Mouse (Mus musculus) kidney, embryonic 15.5 days (tissue): ENCODE measurements around the gene Frzb. TPM values are rescaled to one million over a fixed set of nuclear protein-coding genes. Genes with fewer than 3 reads are reported as not detected.

Experiments
- ATAC-seq: fragments of 200-750 bp; cut with Nextera tagmentation; replicated peaks from 2 replicates; pipeline ENCODE4 v1.8.0; 2017; ENCODE audit warnings: moderate TSS enrichment; ENCODE audit not compliant: low FRiP score
- H3K27ac ChIP-seq: fragments of 300-500 bp; sonication (generic); 2 replicates; pipeline ENCODE4 v1.5.1; 2015; ENCODE audit warnings: mild to moderate bottlenecking, inconsistent platforms
- H3K27me3 ChIP-seq: fragments of 300-500 bp; sonication (generic); 2 replicates; pipeline ENCODE4 v1.6.1; 2015; ENCODE audit warnings: inconsistent platforms
- H3K36me3 ChIP-seq: fragments of 300-500 bp; sonication (generic); 2 replicates; pipeline ENCODE4 v1.6.1; 2015; ENCODE audit warnings: inconsistent platforms
- H3K4me1 ChIP-seq: fragments of 300-500 bp; sonication (generic); 2 replicates; pipeline ENCODE4 v1.6.1; 2015; ENCODE audit warnings: inconsistent platforms
- H3K4me2 ChIP-seq: fragments of 300-500 bp; sonication (generic); 2 replicates; pipeline ENCODE4 v1.6.1; 2015; ENCODE audit warnings: moderate library complexity, mild to moderate bottlenecking, inconsistent platforms
- H3K4me3 ChIP-seq: fragments of 300-500 bp; sonication (generic); replicated peaks from 2 replicates; pipeline ENCODE4 v1.5.1; 2015; ENCODE audit warnings: mild to moderate bottlenecking, inconsistent platforms
- H3K9ac ChIP-seq: fragments of 300-500 bp; sonication (generic); 2 replicates; pipeline ENCODE4 v1.6.1; 2015; ENCODE audit warnings: mild to moderate bottlenecking, inconsistent platforms
- H3K9me3 ChIP-seq: fragments of 300-500 bp; sonication (generic); replicated peaks from 2 replicates; pipeline ENCODE4 v1.6.1; 2016; ENCODE audit warnings: inconsistent platforms
- WGBS: fragments of 180-500 bp; shearing (Covaris S2); methylation state at CpG from one replicate; pipeline ENCODE4 v1.1.7; 2015; ENCODE audit warnings: mixed read lengths; 5-methylcytosine and 5-hydroxymethylcytosine counted together
- polyA plus RNA-seq: library from polyadenylated mRNA; unstranded; fragments of >200 nt; fragmentation: Nextera tagmentation; extraction: Ambion mirVana; gene quantifications from 2 replicates; pipeline ENCODE4 v1.2.1, GENCODE M21; 2015

The Frzb gene
- polyA plus RNA-seq, 1 experiment from 2014 or later: 26.1 TPM

DNA sequence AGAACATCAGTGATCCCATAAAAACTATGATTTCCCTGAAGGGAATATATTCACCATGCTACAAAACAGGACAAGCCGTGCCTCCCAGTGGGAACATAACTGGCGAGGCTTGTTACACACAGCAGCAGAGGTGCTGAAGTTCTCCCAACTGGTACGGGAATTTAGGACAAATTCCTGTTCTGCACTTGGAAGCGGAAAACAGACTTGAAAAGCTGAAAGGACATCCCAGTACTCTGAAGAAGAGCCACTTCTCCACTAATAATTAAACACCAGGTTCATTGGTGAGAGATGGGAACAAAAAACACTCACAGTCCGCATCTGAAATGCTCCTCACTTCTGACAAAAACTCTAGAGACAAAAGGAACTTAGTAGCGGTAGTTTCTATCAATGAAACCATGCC, 31.1 kb downstream of the Frzb start:
- no peaks in the 10 kb centered on the region for H3K27me3 ChIP-seq
- H3K4me1 ChIP-seq: 0 out of 2 replicates have a peak, but pooled peaks cover 4% of the 10 kb centered on the region
- H3K27ac ChIP-seq: no peak overlapping the region
- H3K9ac ChIP-seq: no peak overlapping the region
- no peaks in the 10 kb centered on the region for H3K9me3 ChIP-seq
- 81% methylated on average over 6 of the region's 6 CpGs for WGBS
- H3K4me3 ChIP-seq: no peak overlapping the region
- H3K4me2 ChIP-seq: no peak overlapping the region
- ATAC-seq: no peak
- no peaks in the 10 kb centered on the region for H3K36me3 ChIP-seq

DNA sequence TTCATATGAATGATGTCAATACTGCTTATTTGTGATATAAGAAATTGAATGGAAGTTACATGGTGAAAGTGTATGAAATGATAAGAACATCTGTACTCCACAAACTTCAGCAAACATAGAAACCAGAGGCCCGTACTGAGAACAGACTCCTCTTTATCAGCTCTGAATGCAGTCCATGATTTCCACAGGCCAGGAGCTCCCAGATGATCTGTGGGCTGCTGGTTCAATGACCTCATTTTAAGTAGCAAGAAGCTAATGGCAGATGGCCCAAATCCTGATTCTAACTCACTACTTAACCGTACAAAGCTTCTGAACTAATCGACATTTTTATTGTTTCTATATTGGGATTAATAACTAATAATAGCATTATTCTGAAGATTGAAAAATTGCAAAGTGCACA, 33.0 kb downstream of the Frzb start:
- no peak for ATAC-seq
- 78% methylated on average over 3 of the region's 3 CpGs for whole genome bisulfite sequencing

DNA sequence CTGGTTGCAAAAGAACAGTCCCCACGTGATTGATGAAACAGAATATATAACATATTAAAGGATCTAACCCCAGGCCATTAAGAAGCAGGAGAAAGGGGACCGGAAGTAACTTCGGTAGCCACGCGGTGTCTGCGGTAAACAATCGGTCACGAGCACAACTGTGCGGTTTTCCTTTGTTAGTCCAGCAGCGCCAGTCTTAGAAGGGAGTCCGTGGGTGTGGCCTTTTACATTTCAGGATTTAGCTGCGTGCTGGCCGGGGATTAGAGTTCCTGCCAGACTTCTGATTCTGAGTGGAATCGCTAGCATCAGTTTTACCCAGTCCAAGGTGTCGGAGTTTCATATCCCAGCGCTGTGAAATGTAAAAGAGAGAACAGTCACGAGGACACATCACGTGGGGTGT, 34.3 kb downstream of the Frzb start:
- Histone ChIP-seq H3K4me1 (peaks cover 14% of the 10 kb centered on the region), H3K27me3 (no peaks in the 10 kb centered on the region), H3K9ac (no peak overlapping the region), H3K4me3 (no peak overlapping the region), H3K27ac (no peak overlapping the region), H3K9me3 (no peaks in the 10 kb centered on the region), H3K4me2 (no peak overlapping the region), H3K36me3 (no peaks in the 10 kb centered on the region)
- WGBS: 79% methylated on average over 18 of the region's 18 CpGs
- no peak for ATAC-seq

More for the DNA sequence above, 33.0 kb downstream of the Frzb start:
- no peak overlapping the region for H3K27ac ChIP-seq
- no peak overlapping the region for H3K4me3 ChIP-seq
- H3K9ac ChIP-seq: no peak overlapping the region
- H3K4me1 ChIP-seq: peaks cover 14% of the 10 kb centered on the region
- no peaks in the 10 kb centered on the region for H3K36me3 ChIP-seq
- H3K4me2 ChIP-seq: no peak overlapping the region
- H3K27me3 ChIP-seq: no peaks in the 10 kb centered on the region
- no peaks in the 10 kb centered on the region for H3K9me3 ChIP-seq

DNA sequence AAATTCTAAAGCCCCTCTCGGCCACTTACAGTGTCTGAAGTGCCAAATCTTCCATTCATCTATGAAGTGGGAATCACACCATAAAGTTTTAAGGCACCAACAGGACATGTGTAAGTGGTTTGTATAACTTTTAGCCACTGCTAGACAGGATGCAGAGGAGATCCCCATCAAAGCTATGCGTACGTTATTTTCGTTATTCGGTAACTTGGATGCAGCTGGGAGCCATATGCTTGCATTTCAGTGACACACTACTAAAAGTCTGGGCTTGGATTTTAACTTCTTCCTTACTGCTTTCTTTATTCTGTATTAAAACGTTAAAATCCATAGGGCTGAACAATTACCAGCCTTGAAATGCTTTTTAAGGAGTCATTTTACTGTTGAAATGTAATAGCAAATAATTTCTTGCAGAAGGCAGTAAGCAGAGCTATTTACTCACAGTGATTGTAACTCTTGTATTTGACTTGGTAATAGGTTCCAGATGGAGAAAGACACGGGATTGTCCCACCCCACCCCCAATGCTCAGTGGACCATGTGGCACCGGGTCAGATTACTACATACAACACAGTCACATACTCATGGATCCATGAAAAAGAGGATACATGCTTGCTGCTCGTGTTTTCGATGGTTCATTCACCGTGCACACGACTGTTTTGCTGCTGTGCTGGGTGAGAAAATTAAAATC, 37.4 kb downstream of the Frzb start:
- Histone ChIP-seq H3K9me3 (no peaks in the 10 kb centered on the region), H3K4me1 (peaks cover 23% of the 10 kb centered on the region), H3K36me3 (no peaks in the 10 kb centered on the region), H3K4me2 (no peak overlapping the region), H3K4me3 (no peak overlapping the region), H3K9ac (no peak overlapping the region), H3K27ac (no peak overlapping the region), H3K27me3 (no peaks in the 10 kb centered on the region)
- 40% methylated on average over 12 of the region's 12 CpGs for WGBS
- ATAC-seq: peak; percentile 87

DNA sequence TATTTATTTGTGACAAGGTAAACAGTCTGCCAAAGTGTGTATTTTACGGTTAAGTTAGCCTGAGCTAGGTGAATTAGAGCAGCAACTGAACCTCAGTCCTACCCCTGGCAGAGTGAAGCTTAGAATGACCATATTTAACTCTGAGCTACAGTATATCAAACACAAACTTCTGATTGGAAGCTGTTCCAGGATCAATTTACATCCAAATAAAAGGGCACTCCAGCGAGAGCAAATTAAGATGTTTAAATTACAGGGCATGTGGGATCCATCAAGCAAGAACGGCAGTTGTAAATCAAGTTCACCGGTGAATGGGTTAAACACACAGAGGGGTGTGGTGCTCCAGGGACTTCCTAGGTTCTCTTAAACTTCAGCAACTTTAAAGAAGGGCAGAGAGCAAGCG, 42.7 kb downstream of the Frzb start:
- H3K36me3 ChIP-seq: no peaks in the 10 kb centered on the region
- no peak overlapping the region for H3K9ac ChIP-seq
- WGBS: 11% methylated on average over 5 of the region's 5 CpGs
- no peaks in the 10 kb centered on the region; the same call in 1 of the 2 replicates for H3K27me3 ChIP-seq
- H3K4me1 ChIP-seq: peaks cover 21% of the 10 kb centered on the region
- no peak overlapping the region for H3K27ac ChIP-seq
- ATAC-seq: peak; percentile 82
- H3K4me3 ChIP-seq: no peak overlapping the region
- no peaks in the 10 kb centered on the region for H3K9me3 ChIP-seq
- H3K4me2 ChIP-seq: peak overlapping the region; percentile 12; the same call in 1 of the 2 replicates

DNA sequence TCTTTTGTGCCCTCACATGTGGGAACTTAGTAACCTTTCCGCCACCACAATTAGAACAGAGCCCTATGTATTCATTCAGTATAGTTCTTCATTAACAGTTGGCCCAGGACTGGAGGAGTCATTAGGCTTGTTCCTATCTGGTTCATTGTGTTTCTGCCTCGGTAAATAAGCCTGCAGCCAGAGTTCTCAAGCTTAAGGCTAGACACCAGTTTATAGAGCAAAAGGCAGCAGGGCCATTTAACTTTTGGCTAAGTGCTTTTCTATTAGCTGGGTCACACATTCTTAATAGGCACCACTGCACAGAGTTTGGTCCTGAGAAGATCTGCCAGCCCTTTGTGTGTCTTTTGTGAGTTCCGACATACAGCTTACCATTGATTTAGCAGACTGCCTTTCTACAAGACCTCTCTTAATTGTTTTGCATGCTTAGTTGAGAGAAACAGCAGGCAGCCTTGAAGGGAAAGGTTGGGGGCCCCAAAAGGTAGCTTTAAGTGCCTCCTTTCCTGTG, 48.8 kb downstream of the Frzb start:
- no peak overlapping the region for H3K4me2 ChIP-seq
- peak overlapping the region; percentile 69 for H3K27ac ChIP-seq
- WGBS: 29% methylated on average over 3 of the region's 3 CpGs
- H3K36me3 ChIP-seq: no peaks in the 10 kb centered on the region
- no peak overlapping the region for H3K9ac ChIP-seq
- peak; percentile 84 for ATAC-seq
- peaks cover 12% of the 10 kb centered on the region for H3K4me1 ChIP-seq
- no peaks in the 10 kb centered on the region for H3K9me3 ChIP-seq
- no peaks in the 10 kb centered on the region; the same call in 1 of the 2 replicates for H3K27me3 ChIP-seq
- H3K4me3 ChIP-seq: no peak overlapping the region

DNA sequence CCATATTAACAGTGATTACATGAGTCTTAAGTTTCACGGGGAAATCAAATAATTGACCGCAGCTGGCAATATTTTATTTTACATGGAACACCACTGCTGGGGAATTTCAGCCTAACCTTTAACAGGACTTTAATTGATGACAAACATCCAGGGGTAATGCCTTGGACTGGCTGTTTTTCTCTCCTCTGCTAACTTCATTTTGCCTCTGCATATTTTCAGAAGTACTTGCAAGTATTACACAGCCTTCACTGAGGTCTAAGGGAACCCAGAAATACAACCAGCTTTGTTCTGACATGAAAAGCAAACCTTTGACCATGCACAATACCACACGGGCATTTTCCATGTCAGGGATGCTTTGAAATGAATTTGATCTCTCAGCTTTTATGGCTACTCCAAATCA, 50.6 kb downstream of the Frzb start:
- Histone ChIP-seq H3K27ac (no peak overlapping the region), H3K4me1 (peaks cover 12% of the 10 kb centered on the region), H3K36me3 (no peaks in the 10 kb centered on the region), H3K4me2 (no peak overlapping the region), H3K9ac (no peak overlapping the region), H3K27me3 (no peaks in the 10 kb centered on the region; the same call in 1 of the 2 replicates), H3K9me3 (no peaks in the 10 kb centered on the region), H3K4me3 (no peak overlapping the region)
- no peak for ATAC-seq
- 19% methylated on average over 3 of the region's 3 CpGs for WGBS

DNA sequence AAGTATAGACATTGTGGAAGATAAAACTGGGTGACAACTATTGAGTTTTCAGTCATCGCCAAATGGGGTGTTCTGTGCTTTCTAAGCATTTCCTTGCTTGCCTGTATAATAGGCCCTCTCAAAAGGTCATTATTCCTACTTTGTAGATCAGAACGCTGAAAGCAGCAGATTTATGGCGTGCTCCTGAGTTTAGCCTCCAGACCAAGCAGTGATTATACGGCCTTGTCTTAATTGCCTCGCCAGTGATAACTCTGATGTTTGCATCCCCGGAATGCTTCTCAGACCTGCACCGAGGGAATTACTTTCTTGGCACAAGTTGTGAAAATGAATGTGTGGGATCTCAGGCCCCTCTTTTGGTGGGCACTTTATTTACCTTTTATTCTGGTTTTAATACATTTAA, 51.4 kb downstream of the Frzb start:
- Histone ChIP-seq H3K27ac (no peak overlapping the region), H3K9ac (no peak overlapping the region), H3K9me3 (no peaks in the 10 kb centered on the region), H3K4me2 (no peak overlapping the region), H3K36me3 (no peaks in the 10 kb centered on the region), H3K4me3 (no peak overlapping the region), H3K27me3 (no peaks in the 10 kb centered on the region; the same call in 1 of the 2 replicates), H3K4me1 (peaks cover 12% of the 10 kb centered on the region)
- 24% methylated on average over 7 of the region's 7 CpGs for WGBS
- no peak for ATAC-seq

DNA sequence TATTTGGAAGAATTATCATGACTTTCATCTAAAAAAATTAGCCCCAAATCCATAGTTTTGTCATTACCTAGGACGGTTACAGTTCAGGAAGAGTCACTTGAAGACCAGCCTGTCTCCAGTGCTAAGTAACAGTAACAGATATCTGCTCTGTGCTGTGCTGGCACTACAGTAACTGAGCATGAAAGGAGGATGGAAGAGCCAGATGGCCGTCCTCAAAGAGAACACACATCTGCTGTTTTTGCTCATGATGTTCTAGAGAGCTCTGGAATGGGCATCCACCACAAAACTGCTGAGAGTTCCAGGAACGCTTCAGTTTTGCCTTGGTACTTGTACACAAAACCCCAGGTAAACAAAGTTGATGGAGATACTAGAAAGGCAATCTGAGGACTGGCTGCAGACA, 59.1 kb downstream of the Frzb start:
- Histone ChIP-seq H3K27ac (no peak overlapping the region), H3K4me2 (no peak overlapping the region), H3K9me3 (no peaks in the 10 kb centered on the region), H3K27me3 (no peaks in the 10 kb centered on the region), H3K4me1 (0 out of 2 replicates have a peak, but pooled peaks cover 2% of the 10 kb centered on the region), H3K4me3 (no peak overlapping the region), H3K36me3 (no peaks in the 10 kb centered on the region), H3K9ac (no peak overlapping the region)
- 77% methylated on average over 3 of the region's 3 CpGs for WGBS
- ATAC-seq: no peak

DNA sequence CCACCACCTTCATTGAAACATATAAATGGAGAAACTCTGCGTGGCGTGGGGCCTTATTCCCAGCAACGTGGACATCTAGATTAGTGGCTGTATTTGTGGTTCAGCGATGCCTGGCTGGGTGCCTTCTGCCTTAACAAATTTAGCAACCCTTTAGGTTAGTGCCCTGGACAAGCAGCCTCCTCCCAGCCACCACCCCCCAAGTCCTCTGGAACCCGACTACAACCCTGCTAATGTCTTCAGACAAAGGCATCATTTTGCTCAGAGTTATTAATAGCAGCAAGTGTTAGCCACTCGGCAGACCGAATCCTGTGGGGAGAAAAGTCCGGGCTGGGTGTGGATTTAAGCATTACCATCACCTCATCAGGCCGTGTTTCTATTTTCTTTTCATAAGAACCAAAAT, 59.8 kb downstream of the Frzb start:
- 0 out of 2 replicates have a peak, but pooled peaks cover 2% of the 10 kb centered on the region for H3K4me1 ChIP-seq
- no peaks in the 10 kb centered on the region for H3K9me3 ChIP-seq
- no peaks in the 10 kb centered on the region for H3K36me3 ChIP-seq
- H3K9ac ChIP-seq: no peak overlapping the region
- 69% methylated on average over 9 of the region's 9 CpGs for WGBS
- H3K4me2 ChIP-seq: no peak overlapping the region
- H3K27ac ChIP-seq: no peak overlapping the region
- no peak overlapping the region for H3K4me3 ChIP-seq
- no peaks in the 10 kb centered on the region for H3K27me3 ChIP-seq
- no peak for ATAC-seq

DNA sequence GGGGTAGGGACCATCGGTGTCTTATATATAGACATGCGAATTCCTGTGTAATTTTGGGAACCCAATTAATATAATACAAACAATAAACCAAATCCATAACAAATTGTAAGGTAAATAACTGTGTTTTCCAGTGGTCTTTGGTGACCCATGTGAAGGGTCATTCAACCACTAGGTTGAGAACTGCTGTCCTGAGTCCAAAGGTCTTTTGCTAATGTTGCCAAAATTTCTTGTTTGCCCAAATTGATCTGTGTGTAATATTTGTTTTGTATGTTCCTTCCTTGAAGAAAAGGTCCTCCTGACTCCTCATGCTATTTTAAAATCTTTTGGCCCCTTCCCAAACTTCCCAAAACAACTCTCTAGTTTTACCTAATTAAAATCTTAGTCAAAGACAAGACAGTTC, 61.2 kb downstream of the Frzb start:
- H3K36me3 ChIP-seq: no peaks in the 10 kb centered on the region
- H3K4me3 ChIP-seq: no peak overlapping the region
- H3K4me1 ChIP-seq: 0 out of 2 replicates have a peak, but pooled peaks cover 2% of the 10 kb centered on the region
- no peaks in the 10 kb centered on the region for H3K9me3 ChIP-seq
- no peak overlapping the region for H3K9ac ChIP-seq
- 93% methylated on average over 2 of the region's 2 CpGs for WGBS
- H3K27ac ChIP-seq: no peak overlapping the region
- no peaks in the 10 kb centered on the region for H3K27me3 ChIP-seq
- ATAC-seq: no peak
- no peak overlapping the region for H3K4me2 ChIP-seq

DNA sequence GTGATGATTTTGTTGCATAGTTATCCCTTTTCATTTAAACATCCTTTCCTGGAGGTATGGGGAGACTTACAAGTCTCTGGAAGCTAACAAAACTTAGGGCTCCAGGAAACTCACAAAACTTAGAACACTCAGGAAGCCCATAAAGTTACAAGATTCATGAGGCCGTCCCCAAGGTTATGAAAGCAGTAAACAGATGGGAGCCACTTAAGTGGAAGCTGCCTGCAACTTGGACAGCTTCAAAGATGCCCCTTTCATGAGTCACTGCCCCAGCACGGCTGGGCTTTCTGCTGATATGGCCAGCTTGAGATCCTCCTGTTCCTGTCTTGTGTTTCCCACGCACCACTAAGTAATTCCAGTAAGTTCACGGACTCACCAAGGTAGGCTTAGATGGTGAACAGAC, 63.0 kb downstream of the Frzb start:
- no peaks in the 10 kb centered on the region for H3K27me3 ChIP-seq
- no peaks in the 10 kb centered on the region for H3K9me3 ChIP-seq
- 28% methylated on average over 4 of the region's 4 CpGs for WGBS
- H3K36me3 ChIP-seq: no peaks in the 10 kb centered on the region
- ATAC-seq: no peak
- no peak overlapping the region for H3K4me3 ChIP-seq
- 0 out of 2 replicates have a peak, but pooled peaks cover 2% of the 10 kb centered on the region for H3K4me1 ChIP-seq
- no peak overlapping the region for H3K4me2 ChIP-seq
- no peak overlapping the region for H3K27ac ChIP-seq
- no peak overlapping the region for H3K9ac ChIP-seq
